Mouse (Mus musculus): ENCODE data around the gene Npepps.

- TF ChIP-seq CTCF (IDR thresholded peaks at IDR 0.05; ENCODE audit: borderline replicate concordance, insufficient read depth, low read depth, low read length) = no peak
- TF ChIP-seq POLR2A (IDR thresholded peaks at IDR 0.05; ENCODE audit: borderline replicate concordance, insufficient read depth, low read length) = no peak
Observed at GRCm38 (mm10) chr11:97273613-97274012, 6.8 kb downstream of the Npepps start.

All from cerebellum, adult 2 months (tissue).